Mouse (Mus musculus) hindbrain, embryonic 16.5 days (tissue): ENCODE measurements at regions not wholly inside any gene's neighbourhood (a gene's known extent, or its start where the extent isn't known, plus 50 kb on each side); places are given as distances from the start of the nearest gene placed in this dataset.

Experiments
- ATAC-seq: fragments of 200-750 bp; cut with Nextera tagmentation; 2 replicates; pipeline ENCODE4 v1.8.0; 2017; ENCODE audit warnings: moderate TSS enrichment, moderate library complexity
- H3K27ac ChIP-seq: fragments of 300-500 bp; sonication (generic); 2 replicates; pipeline ENCODE4 v1.5.1; 2014; ENCODE audit warnings: low read depth, mild to moderate bottlenecking, control low read depth, low read length, moderate library complexity
- H3K27me3 ChIP-seq: fragments of 300-500 bp; sonication (generic); replicated peaks from 2 replicates; pipeline ENCODE4 v1.6.1; 2014; ENCODE audit warnings: low read length; ENCODE audit not compliant: control insufficient read depth, insufficient read depth
- H3K36me3 ChIP-seq: fragments of 300-500 bp; sonication (generic); 2 replicates; pipeline ENCODE4 v1.6.1; 2014; ENCODE audit warnings: mild to moderate bottlenecking, low read length, moderate library complexity, mixed read lengths; ENCODE audit not compliant: control insufficient read depth, insufficient read depth
- H3K4me1 ChIP-seq: fragments of 300-500 bp; sonication (generic); 2 replicates; pipeline ENCODE4 v1.6.1; 2014; ENCODE audit warnings: low read depth, low read length; ENCODE audit not compliant: control insufficient read depth, insufficient read depth
- H3K4me2 ChIP-seq: fragments of 300-500 bp; sonication (generic); 2 replicates; pipeline ENCODE4 v1.6.1; 2014; ENCODE audit warnings: mild to moderate bottlenecking, low read length, control low read depth, moderate library complexity
- H3K4me3 ChIP-seq: fragments of 300-500 bp; sonication (generic); 2 replicates; pipeline ENCODE4 v1.5.1; 2014; ENCODE audit warnings: mild to moderate bottlenecking, low read length, control low read depth, moderate library complexity
- H3K9ac ChIP-seq: fragments of 300-500 bp; sonication (generic); 2 replicates; pipeline ENCODE4 v1.6.1; 2014; ENCODE audit warnings: low read depth, mild to moderate bottlenecking, control low read depth, low read length, moderate library complexity
- H3K9me3 ChIP-seq: fragments of 300-500 bp; sonication (generic); 2 replicates; pipeline ENCODE4 v1.6.1; 2014; ENCODE audit warnings: mild to moderate bottlenecking, low read length, moderate library complexity; ENCODE audit not compliant: control insufficient read depth
- WGBS: fragments of 180-500 bp; shearing (Covaris S2); extraction: QIAGEN DNeasy Blood & Tissue Kit; methylation state at CpG from one replicate; pipeline ENCODE4 v1.1.7; 2014; 5-methylcytosine and 5-hydroxymethylcytosine counted together

DNA sequence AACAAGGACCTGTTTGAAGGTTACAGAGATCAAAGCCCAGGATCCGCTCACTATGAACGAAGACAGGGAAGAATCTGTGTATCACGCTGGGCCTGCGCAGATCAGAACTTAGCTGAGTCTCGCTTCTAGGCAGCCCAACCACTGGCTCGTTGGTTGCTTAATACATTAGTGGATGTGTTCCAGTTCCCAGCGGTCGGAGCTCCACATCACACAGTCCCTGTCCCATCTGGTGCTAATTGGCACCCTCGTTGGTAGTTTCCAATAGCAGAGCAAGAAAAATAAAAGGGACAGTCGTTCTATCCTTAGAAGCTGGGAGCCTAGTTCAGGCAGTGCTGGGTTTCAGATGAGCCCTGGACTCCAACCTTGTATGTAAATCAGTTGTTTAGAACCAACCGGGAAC, 251.2 kb downstream of the Lyplal1 start:
- Histone ChIP-seq H3K27ac (no peak overlapping the region), H3K36me3 (no peaks in the 10 kb centered on the region), H3K9ac (no peak overlapping the region), H3K9me3 (no peaks in the 10 kb centered on the region), H3K4me3 (no peak overlapping the region), H3K4me2 (no peak overlapping the region), H3K4me1 (no peaks in the 10 kb centered on the region), H3K27me3 (no peaks in the 10 kb centered on the region)
- 73% methylated on average over 11 of the region's 11 CpGs for WGBS
- no peak for ATAC-seq

DNA sequence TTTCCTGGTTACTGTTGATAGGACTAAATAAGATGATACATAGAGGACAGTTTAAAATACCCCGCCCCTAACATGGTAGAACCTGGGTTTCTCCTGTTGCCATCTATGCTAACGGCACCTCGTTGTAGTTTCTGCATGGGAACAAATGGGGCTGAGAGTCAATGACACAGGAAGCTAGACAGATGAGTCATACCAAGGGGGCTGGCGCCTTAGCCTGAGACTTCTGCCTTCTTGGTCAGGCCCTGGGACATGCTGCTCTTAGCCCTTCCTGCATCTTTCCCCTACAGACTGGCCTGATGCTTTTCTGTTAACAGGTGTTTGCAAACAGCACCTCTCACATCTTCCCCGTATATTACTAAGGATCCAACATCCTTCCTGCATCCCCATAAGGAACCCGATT, 250.5 kb downstream of the Lyplal1 start:
- ATAC-seq, result no peak
- 93% methylated on average over 6 of the region's 6 CpGs for WGBS

DNA sequence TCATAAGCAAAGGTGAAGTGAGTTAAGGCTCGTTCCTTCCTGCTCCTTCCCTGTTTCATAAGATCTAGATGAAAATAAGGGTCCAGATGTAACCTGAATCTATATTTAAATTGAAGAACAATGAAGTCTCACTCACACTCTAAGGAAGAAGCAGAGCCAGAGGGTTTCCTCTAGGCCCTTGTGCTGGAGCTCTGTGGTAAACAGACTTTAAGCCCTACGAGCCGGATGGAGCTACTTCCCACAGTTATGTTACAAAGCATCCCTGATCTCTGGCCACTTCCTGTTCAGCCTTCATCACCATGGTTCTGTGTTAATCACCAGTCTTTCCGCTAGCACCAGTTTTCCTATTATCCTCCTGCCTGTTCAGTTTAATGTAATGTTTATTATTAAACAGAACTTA, 250.1 kb downstream of the Lyplal1 start:
- Histone ChIP-seq H3K4me1 (no peaks in the 10 kb centered on the region), H3K36me3 (no peaks in the 10 kb centered on the region), H3K4me3 (no peak overlapping the region), H3K27me3 (no peaks in the 10 kb centered on the region), H3K27ac (no peak overlapping the region), H3K9ac (no peak overlapping the region), H3K4me2 (no peak overlapping the region), H3K9me3 (no peaks in the 10 kb centered on the region)
- no peak for ATAC-seq
- 90% methylated on average over 4 of the region's 4 CpGs for WGBS

More for the DNA sequence above, 250.5 kb downstream of the Lyplal1 start:
- no peak overlapping the region for H3K4me2 ChIP-seq
- no peaks in the 10 kb centered on the region for H3K27me3 ChIP-seq
- no peaks in the 10 kb centered on the region for H3K36me3 ChIP-seq
- H3K4me1 ChIP-seq, result no peaks in the 10 kb centered on the region
- no peak overlapping the region for H3K4me3 ChIP-seq
- H3K9me3 ChIP-seq, result no peaks in the 10 kb centered on the region
- no peak overlapping the region for H3K27ac ChIP-seq
- no peak overlapping the region for H3K9ac ChIP-seq

DNA sequence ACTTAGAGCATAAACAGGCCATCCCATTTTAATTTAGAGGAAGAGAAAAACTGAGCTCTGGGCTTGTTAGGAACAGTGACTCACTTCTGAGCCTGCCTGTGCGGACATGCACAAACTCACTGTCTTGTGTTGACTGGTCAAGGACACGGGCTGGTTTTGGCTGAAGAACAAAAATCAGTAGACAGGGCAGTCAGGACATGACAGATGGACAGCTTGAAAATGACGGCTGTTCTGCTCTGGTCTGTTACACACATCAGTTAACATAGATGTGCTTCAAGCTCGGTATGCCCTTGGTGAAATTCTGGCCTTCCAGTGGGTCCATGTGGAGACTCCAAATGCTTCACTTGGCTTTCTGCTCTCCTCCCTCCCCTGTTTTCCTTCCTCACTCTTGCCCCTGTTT, 248.4 kb downstream of the Lyplal1 start:
- H3K9ac ChIP-seq, result no peak overlapping the region
- no peaks in the 10 kb centered on the region for H3K27me3 ChIP-seq
- H3K27ac ChIP-seq, result no peak overlapping the region
- peak; percentile 37; the same call in 1 of the 2 replicates for ATAC-seq
- H3K4me3 ChIP-seq, result no peak overlapping the region
- no peak overlapping the region for H3K4me2 ChIP-seq
- no peaks in the 10 kb centered on the region for H3K9me3 ChIP-seq
- 87% methylated on average over 4 of the region's 4 CpGs for WGBS
- no peaks in the 10 kb centered on the region for H3K36me3 ChIP-seq
- no peaks in the 10 kb centered on the region for H3K4me1 ChIP-seq

DNA sequence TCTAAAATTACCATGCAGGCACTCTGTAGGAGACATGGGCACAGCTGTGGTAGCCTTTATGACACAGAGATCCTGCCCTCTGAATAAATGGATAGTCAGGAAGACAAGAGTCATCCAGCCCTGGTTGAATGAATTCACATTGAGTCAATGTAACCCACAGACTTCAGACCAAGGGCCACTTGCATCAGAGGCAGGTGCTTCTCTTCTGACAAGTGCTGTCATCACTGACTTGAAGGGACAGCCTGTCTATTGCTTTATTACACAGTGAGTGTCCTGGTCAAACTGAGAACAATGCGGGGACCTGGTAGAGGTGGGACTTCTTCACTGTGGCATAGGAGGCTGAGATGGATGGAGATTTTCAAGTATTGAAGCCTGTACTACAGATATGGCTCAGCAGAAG, 230.1 kb downstream of the Lyplal1 start:
- Histone ChIP-seq H3K4me2 (no peak overlapping the region), H3K4me3 (no peak overlapping the region), H3K27ac (no peak overlapping the region), H3K4me1 (no peaks in the 10 kb centered on the region), H3K36me3 (no peaks in the 10 kb centered on the region), H3K9me3 (no peaks in the 10 kb centered on the region), H3K9ac (no peak overlapping the region), H3K27me3 (no peaks in the 10 kb centered on the region)
- ATAC-seq, result no peak
- WGBS, result 94% methylated on average over 1 of the region's 1 CpGs

DNA sequence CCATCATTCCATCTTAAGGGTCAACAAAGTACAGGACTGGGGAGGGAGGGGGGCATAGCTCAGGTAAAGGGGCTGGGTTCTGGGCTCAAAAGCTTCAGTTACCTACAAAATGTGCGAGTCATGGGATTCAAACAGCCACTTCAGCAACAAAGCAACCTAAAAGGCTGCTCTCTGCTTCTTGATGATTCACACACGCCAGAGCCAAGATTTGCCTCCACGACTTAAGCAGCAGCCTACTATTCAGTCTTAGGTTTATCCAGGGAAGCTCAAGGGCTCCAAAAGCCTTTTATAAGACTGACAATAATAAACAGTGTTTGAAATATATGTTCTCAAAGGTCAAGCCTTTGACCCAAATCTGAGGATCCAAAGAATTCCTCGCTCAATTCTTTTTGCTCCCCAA, 225.3 kb downstream of the Lyplal1 start:
- ATAC-seq, result no peak
- H3K36me3 ChIP-seq, result no peaks in the 10 kb centered on the region

DNA sequence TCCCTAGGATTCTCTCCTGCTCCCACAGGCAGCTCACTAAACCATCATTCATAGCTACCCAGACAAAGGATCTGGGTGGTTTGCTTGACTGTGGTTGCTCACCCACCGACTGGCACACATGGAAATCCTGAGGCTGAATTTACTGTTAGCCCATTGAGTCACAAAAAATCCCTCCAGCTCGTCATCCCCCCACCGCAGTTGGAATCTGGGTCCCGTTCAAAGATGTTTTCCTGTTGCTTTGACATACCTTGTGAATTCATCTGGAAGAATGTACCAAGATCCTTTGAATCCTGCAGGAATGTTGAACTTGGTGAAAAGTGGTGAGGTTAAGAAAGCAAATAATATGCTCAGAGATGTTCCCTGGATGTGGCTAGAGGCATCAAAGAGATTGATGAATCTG, 223.7 kb downstream of the Lyplal1 start:
- no peak for ATAC-seq
- 57% methylated on average over 4 of the region's 4 CpGs for WGBS

More for the DNA sequence above, 225.3 kb downstream of the Lyplal1 start:
- H3K9ac ChIP-seq, result no peak overlapping the region
- no peaks in the 10 kb centered on the region for H3K4me1 ChIP-seq
- H3K9me3 ChIP-seq, result no peaks in the 10 kb centered on the region
- WGBS, result 78% methylated on average over 4 of the region's 4 CpGs
- no peaks in the 10 kb centered on the region for H3K27me3 ChIP-seq
- H3K4me3 ChIP-seq, result no peak overlapping the region
- H3K4me2 ChIP-seq, result no peak overlapping the region
- no peak overlapping the region for H3K27ac ChIP-seq

DNA sequence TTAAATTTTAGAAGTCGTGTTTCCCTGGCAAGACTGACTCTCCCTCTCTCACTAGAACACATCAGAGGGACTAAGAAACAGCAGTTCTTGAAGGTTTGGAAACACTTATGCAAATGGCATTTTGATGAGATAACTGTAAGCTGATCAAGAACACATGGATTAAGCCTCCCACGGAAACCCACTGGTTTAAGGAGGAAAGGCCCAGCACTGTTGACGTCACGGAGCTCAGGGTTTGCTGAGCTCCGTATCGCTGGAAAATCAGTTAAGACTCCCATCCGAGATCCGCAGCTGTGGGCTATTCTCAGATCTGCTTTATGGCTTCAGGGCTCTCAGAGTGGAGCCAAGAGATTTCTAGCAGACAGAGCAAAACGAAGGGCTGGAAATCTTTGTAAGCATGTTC, 218.6 kb downstream of the Lyplal1 start:
- no peak for ATAC-seq
- no peak overlapping the region for H3K4me2 ChIP-seq
- H3K27ac ChIP-seq, result no peak overlapping the region
- WGBS, result 76% methylated on average over 9 of the region's 9 CpGs
- H3K9me3 ChIP-seq, result peaks cover 4% of the 10 kb centered on the region; the same call in 1 of the 2 replicates
- H3K36me3 ChIP-seq, result no peaks in the 10 kb centered on the region
- H3K4me3 ChIP-seq, result no peak overlapping the region
- H3K4me1 ChIP-seq, result no peaks in the 10 kb centered on the region
- H3K9ac ChIP-seq, result no peak overlapping the region
- H3K27me3 ChIP-seq, result no peaks in the 10 kb centered on the region

More for the DNA sequence above, 223.7 kb downstream of the Lyplal1 start:
- Histone ChIP-seq H3K9ac (no peak overlapping the region), H3K4me1 (no peaks in the 10 kb centered on the region), H3K4me3 (no peak overlapping the region), H3K4me2 (no peak overlapping the region), H3K27ac (no peak overlapping the region), H3K27me3 (no peaks in the 10 kb centered on the region), H3K36me3 (no peaks in the 10 kb centered on the region), H3K9me3 (no peaks in the 10 kb centered on the region)

DNA sequence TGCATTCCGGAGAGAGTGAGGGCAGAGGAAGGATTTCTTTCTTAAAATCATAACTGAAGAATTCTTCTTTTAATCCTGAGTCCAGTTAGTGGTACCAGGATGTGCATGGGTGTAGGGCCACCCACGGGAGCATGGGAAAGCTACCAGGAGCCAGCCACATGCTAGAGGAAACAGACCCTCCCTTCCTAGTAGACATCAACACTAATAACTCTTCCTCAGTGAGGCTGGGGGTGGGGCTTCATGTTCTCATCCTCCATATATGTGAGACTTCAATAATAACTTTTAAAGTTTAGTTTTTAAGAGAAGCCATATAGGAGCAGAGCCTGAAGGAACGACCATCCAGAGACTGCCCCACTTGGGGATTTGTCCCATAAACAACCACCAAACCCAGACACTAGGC, 216.8 kb downstream of the Lyplal1 start:
- WGBS, result 80% methylated on average over 3 of the region's 3 CpGs
- H3K9me3 ChIP-seq, result peaks cover 4% of the 10 kb centered on the region; the same call in 1 of the 2 replicates
- ATAC-seq, result no peak
- no peaks in the 10 kb centered on the region for H3K36me3 ChIP-seq
- no peaks in the 10 kb centered on the region for H3K4me1 ChIP-seq
- no peak overlapping the region for H3K9ac ChIP-seq
- H3K4me2 ChIP-seq, result no peak overlapping the region
- no peak overlapping the region for H3K27ac ChIP-seq
- H3K27me3 ChIP-seq, result no peaks in the 10 kb centered on the region
- H3K4me3 ChIP-seq, result no peak overlapping the region

DNA sequence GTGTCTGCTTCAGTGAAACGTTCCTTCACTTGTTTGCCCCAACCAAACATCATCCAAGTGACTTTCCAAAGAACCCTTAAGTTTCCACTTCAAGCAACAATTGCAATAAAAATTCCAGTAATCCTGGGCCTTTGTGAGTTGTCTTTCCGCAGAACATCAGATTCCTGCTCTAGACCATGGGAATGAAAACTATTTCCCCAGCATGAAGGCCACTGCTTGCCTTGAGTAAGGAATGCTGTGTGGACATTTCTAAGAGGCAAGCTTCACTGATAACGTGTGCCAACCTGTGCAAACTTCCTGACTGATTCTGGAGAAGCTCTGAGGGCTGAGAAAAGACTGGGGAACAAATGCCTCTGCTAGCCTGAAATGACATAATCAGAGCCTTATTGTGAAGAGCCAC, 214.7 kb downstream of the Lyplal1 start:
- H3K9ac ChIP-seq, result no peak overlapping the region
- 85% methylated on average over 3 of the region's 3 CpGs for WGBS
- H3K4me1 ChIP-seq, result no peaks in the 10 kb centered on the region
- no peak overlapping the region for H3K4me2 ChIP-seq
- no peaks in the 10 kb centered on the region for H3K36me3 ChIP-seq
- H3K4me3 ChIP-seq, result no peak overlapping the region
- H3K9me3 ChIP-seq, result peaks cover 4% of the 10 kb centered on the region; the same call in 1 of the 2 replicates
- ATAC-seq, result no peak
- no peaks in the 10 kb centered on the region for H3K27me3 ChIP-seq
- H3K27ac ChIP-seq, result no peak overlapping the region
